In the genomic region with DNA sequence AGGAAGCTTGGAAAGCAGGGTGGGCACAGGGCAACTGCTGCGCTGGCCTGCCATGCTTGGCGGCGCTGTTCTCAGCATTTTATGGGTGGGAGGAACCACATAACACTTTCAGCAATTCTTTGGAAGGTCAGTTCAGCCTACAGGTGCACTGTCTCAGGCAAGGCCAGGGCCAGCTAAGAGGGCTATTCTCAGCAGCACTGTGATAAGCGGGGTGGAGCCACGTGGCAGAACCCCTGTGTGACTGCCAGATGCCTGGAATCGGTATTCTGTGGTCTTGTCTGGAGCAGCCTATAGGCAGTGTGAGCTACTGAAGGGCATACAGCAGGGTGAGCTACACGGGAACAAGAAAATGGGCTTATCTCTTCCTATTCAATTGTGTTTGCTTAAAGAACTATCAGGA, we compare ENCODE assay signal across 30 mouse cellular contexts. TPM values are rescaled to one million over a fixed set of nuclear protein-coding genes. Genes with fewer than 3 reads are reported as not detected.
A peak's percentile ranks its signal among the peaks of the same experiment; 100 is the strongest.
DNase-seq lines count a peak whose midpoint lies in the region; ATAC-seq and TF ChIP-seq lines count a peak whose summit lies in the region.
"Had no signal": no experiment of that assay in that cellular context is flagged by ENCODE, and none has a peak within 500 bp of the region (broad histone marks: within the 10 kb centered on the region; RNA-seq: fewer than 3 reads in every experiment).

No protein-coding gene starts in this region.

- peak overlapping the region; percentile 64 for H3K27ac ChIP-seq in heart, embryonic 16.5 days (ENCODE audit: low read length)
- no peak overlapping the region for H3K27ac ChIP-seq in intestine, postnatal 0 days (ENCODE audit: low read depth, low read length)
- H3K27ac ChIP-seq: embryonic facial prominence, embryonic 12.5 days; forebrain, embryonic 13.5 days; hindbrain, postnatal 0 days; limb, embryonic 12.5 days; liver, embryonic 13.5 days; lung, embryonic 15.5 days; neural tube, embryonic 13.5 days had no signal

- no peak overlapping the region for H3K4me2 ChIP-seq in heart, embryonic 16.5 days (ENCODE audit: low read depth, low read length)
- H3K4me2 ChIP-seq in intestine, postnatal 0 days (replicated peaks; ENCODE audit: low read depth) = no peak overlapping the region
- H3K4me2 ChIP-seq: embryonic facial prominence, embryonic 12.5 days; forebrain, embryonic 13.5 days; limb, embryonic 12.5 days; liver, embryonic 13.5 days; lung, embryonic 15.5 days; midbrain, embryonic 11.5 days; neural tube, embryonic 13.5 days had no signal

- peak; percentile 50 for DNase-seq in heart, adult 8-10 months (ENCODE audit: low spot score)
- no peak for DNase-seq in cerebellum, postnatal 36 days
- DNase-seq in urinary bladder, postnatal 14 days (ENCODE audit: low spot score) = no peak
- DNase-seq in frontal cortex, postnatal 25 days (ENCODE audit: low spot score in 2 of 2) = no peak
- DNase-seq in cerebellum, adult 11 months = no peak
- DNase-seq: B cell, adult 2 months; cerebellum, adult 9-10 months; gastrocnemius, postnatal 14 days; kidney, adult 8-10 months; layer of hippocampus, adult 9-11 months; liver, embryonic 13.5 days; lung, postnatal 4 days; right cerebral cortex, postnatal 14 days; spleen, adult 18-20 months had no signal

- peak; percentile 10; the same call in 1 of the 2 replicates for TF ChIP-seq CTCF in E14TG2a.4 (conservative IDR thresholded peaks at IDR 0.05; ENCODE audit: low read length)
- peak; percentile 23; the same call in 1 of the 2 replicates for TF ChIP-seq CTCF in intestine, postnatal 0 days (IDR thresholded peaks at IDR 0.05; ENCODE audit: low read depth)

- no peaks in the 10 kb centered on the region; the same call in 1 of the 2 replicates for H3K36me3 ChIP-seq in E14TG2a.4 (ENCODE audit: insufficient read depth, low read length)
- no peaks in the 10 kb centered on the region for H3K36me3 ChIP-seq in heart, embryonic 16.5 days (ENCODE audit: control insufficient read depth, insufficient read depth)
- no peaks in the 10 kb centered on the region; the same call in 1 of the 2 replicates for H3K36me3 ChIP-seq in intestine, postnatal 0 days (ENCODE audit: control insufficient read depth, insufficient read depth)
- H3K36me3 ChIP-seq: embryonic facial prominence, embryonic 12.5 days; liver, embryonic 13.5 days; lung, embryonic 15.5 days; neural tube, embryonic 13.5 days had no signal

- 0 out of 2 replicates have a peak, but pooled peaks cover 2% of the 10 kb centered on the region for H3K9me3 ChIP-seq in E14TG2a.4 (ENCODE audit: low read length)
- no peaks in the 10 kb centered on the region for H3K9me3 ChIP-seq in heart, embryonic 16.5 days (replicated peaks; ENCODE audit: control insufficient read depth, low read length)
- no peaks in the 10 kb centered on the region for H3K9me3 ChIP-seq in intestine, postnatal 0 days (ENCODE audit: control insufficient read depth)
- H3K9me3 ChIP-seq: embryonic facial prominence, embryonic 12.5 days; forebrain, embryonic 13.5 days; liver, embryonic 13.5 days; lung, embryonic 15.5 days; neural tube, embryonic 13.5 days had no signal

- peak; percentile 88 for ATAC-seq in heart, embryonic 16.5 days (replicated peaks; ENCODE audit: extremely low read depth, insufficient read depth, low FRiP score)
- ATAC-seq in intestine, postnatal 0 days = no peak
- ATAC-seq: forebrain, embryonic 13.5 days; hindbrain, postnatal 0 days had no signal

- peaks cover 5% of the 10 kb centered on the region; the same call in 1 of the 2 replicates for H3K27me3 ChIP-seq in E14TG2a.4 (ENCODE audit: insufficient read depth, low read length)
- no peaks in the 10 kb centered on the region for H3K27me3 ChIP-seq in heart, embryonic 16.5 days (ENCODE audit: control insufficient read depth, insufficient read depth, low read length)
- H3K27me3 ChIP-seq in intestine, postnatal 0 days (replicated peaks; ENCODE audit: control insufficient read depth, insufficient read depth, low read length) = no peaks in the 10 kb centered on the region
- H3K27me3 ChIP-seq: embryonic facial prominence, embryonic 12.5 days; forebrain, embryonic 13.5 days; lung, embryonic 15.5 days; neural tube, embryonic 13.5 days had no signal

- H3K9ac ChIP-seq in heart, embryonic 16.5 days (ENCODE audit: low read length) = 0 out of 2 replicates have a peak overlapping the region, but pooled peaks have one; percentile 31
- H3K9ac ChIP-seq in intestine, postnatal 0 days (ENCODE audit: low read depth, low read length) = no peak overlapping the region
- H3K9ac ChIP-seq: embryonic facial prominence, embryonic 12.5 days; forebrain, embryonic 13.5 days; limb, embryonic 12.5 days; liver, embryonic 13.5 days; lung, embryonic 15.5 days; neural tube, embryonic 13.5 days had no signal

- peaks cover 73% of the 10 kb centered on the region for H3K4me1 ChIP-seq in E14TG2a.4 (replicated peaks; ENCODE audit: low read depth, low read length)
- H3K4me1 ChIP-seq in heart, embryonic 16.5 days (ENCODE audit: control insufficient read depth, insufficient read depth, low read length) = peaks cover 11% of the 10 kb centered on the region
- H3K4me1 ChIP-seq in intestine, postnatal 0 days (replicated peaks; ENCODE audit: control insufficient read depth, insufficient read depth, low read length) = no peaks in the 10 kb centered on the region
- H3K4me1 ChIP-seq: embryonic facial prominence, embryonic 12.5 days; forebrain, embryonic 13.5 days; limb, embryonic 12.5 days; neural tube, embryonic 13.5 days had no signal

- 33% methylated on average over 7 of the region's 7 CpGs for WGBS in heart, embryonic 16.5 days
- 28% methylated on average over 7 of the region's 7 CpGs for WGBS in intestine, postnatal 0 days

- H3K4me3 ChIP-seq in E14TG2a.4 (replicated peaks; ENCODE audit: low read length) = peak overlapping the region; percentile 57
- H3K4me3 ChIP-seq in heart, embryonic 16.5 days (ENCODE audit: low read length) = no peak overlapping the region
- H3K4me3 ChIP-seq in intestine, postnatal 0 days (ENCODE audit: low read depth, low read length) = no peak overlapping the region
- H3K4me3 ChIP-seq: embryonic facial prominence, embryonic 12.5 days; erythroblast, embryonic 14.5 days; forebrain, embryonic 13.5 days; limb, embryonic 12.5 days; liver, embryonic 13.5 days; lung, embryonic 15.5 days; neural tube, embryonic 13.5 days had no signal

RNA-seq across cellular contexts. Expression of gene Upk1a, which starts 2.6 kb away (rescaled TPM):
- under 1 TPM in 1 of 4 experiments, not detected in 3; 0.19 TPM for total RNA-seq in heart, adult 8-10 months (2022)
- 0.47 and 0.49 TPM in 2 replicates for polyA plus RNA-seq in heart, embryonic 16.5 days (2015; fragmentation: Nextera tagmentation; extraction: Ambion mirVana)
- polyA plus RNA-seq in intestine, postnatal 0 days (2015; fragmentation: Nextera tagmentation; extraction: Ambion mirVana) = 1.0 and 1.6 TPM in 2 replicates
- total RNA-seq: hematopoietic stem cell, adult 5-6 weeks had no signal

RNA-seq across cellular contexts. Expression of gene Zbtb32, which starts 11.3 kb away (rescaled TPM):
- not detected for total RNA-seq in heart, adult 8-10 months (2022)
- polyA plus RNA-seq in heart, embryonic 16.5 days (2015; fragmentation: Nextera tagmentation; extraction: Ambion mirVana) = 0.24 and 0.51 TPM in 2 replicates
- 1.2 TPM in 2 replicates for polyA plus RNA-seq in intestine, postnatal 0 days (2015; fragmentation: Nextera tagmentation; extraction: Ambion mirVana)
- total RNA-seq: gastrocnemius, postnatal 14 days; hematopoietic stem cell, adult 5-6 weeks; hindbrain, postnatal 0 days; left cerebral cortex, postnatal 10 days had no signal
- polyA plus RNA-seq: frontal cortex, adult 2 months had no signal

RNA-seq across cellular contexts. Expression of gene Cox6b1, which starts 15.9 kb away (rescaled TPM):
- total RNA-seq in heart, adult 8-10 months (2022) = 1,000 to 10,000 TPM; 4,392 to 5,023 (median 4,762) TPM
- 1,996 and 2,229 TPM in 2 replicates for polyA plus RNA-seq in heart, embryonic 16.5 days (2015; fragmentation: Nextera tagmentation; extraction: Ambion mirVana)
- 1,664 and 1,738 TPM in 2 replicates for polyA plus RNA-seq in intestine, postnatal 0 days (2015; fragmentation: Nextera tagmentation; extraction: Ambion mirVana)

RNA-seq across cellular contexts. Expression of gene Kmt2b, which starts 21.5 kb away (rescaled TPM):
- 10 to 100 TPM; 14.2 to 19.6 (median 16.2) TPM for total RNA-seq in heart, adult 8-10 months (2022)
- polyA plus RNA-seq in heart, embryonic 16.5 days (2015; fragmentation: Nextera tagmentation; extraction: Ambion mirVana) = 4.2 TPM in 2 replicates
- 5.6 and 5.8 TPM in 2 replicates for polyA plus RNA-seq in intestine, postnatal 0 days (2015; fragmentation: Nextera tagmentation; extraction: Ambion mirVana)

RNA-seq across cellular contexts. Expression of gene Etv2, which starts 25.6 kb away (rescaled TPM):
- not detected for total RNA-seq in heart, adult 8-10 months (2022)
- not detected in 2 replicates for polyA plus RNA-seq in heart, embryonic 16.5 days (2015; fragmentation: Nextera tagmentation; extraction: Ambion mirVana)
- polyA plus RNA-seq in intestine, postnatal 0 days (2015; fragmentation: Nextera tagmentation; extraction: Ambion mirVana) = not detected in 2 replicates
- total RNA-seq: adrenal gland, adult 18-20 months; adrenal gland, postnatal 4 days; gastrocnemius, postnatal 14 days; hematopoietic stem cell, adult 5-6 weeks; hindbrain, postnatal 0 days; left cerebral cortex, postnatal 10 days had no signal
- polyA plus RNA-seq: embryonic facial prominence, embryonic 12.5 days; erythroblast, embryonic 14.5 days; forebrain, embryonic 13.5 days; frontal cortex, adult 2 months; hindbrain, postnatal 0 days; limb, embryonic 12.5 days; lung, embryonic 15.5 days; midbrain, embryonic 11.5 days; neural tube, embryonic 13.5 days had no signal
